Mouse (Mus musculus): ENCODE measurements at regions not wholly inside any gene's neighbourhood (a gene's known extent, or its start where the extent isn't known, plus 50 kb on each side); places are given as distances from the start of the nearest gene placed in this dataset.

DNA sequence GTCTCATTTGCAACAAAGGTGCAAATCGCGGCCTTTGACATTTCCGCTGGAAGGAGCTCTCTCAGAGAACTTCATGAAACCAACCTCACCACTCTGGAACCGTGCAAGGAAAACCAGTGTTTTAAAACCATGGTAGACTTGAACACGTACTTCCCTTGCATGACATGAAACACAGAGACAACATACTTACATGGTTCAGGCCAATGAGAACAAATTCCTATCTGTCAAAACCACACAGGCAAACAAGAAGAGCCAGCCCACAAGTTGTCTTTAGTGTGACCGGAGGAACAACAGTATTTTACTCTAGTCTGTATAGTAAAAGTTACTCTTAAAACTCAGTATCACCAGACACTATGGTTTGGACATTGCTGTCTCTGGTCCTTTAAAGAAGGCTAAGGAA is 106.3 kb downstream of the Btg1 start:
- no peak for DNase-seq (ENCODE audit: extremely low spot score in 1 of 2, low spot score in 1 of 2)

GRCm38 (mm10) chr10:96724436-96725175 is 107.8 kb downstream of the Btg1 start:
- DNase-seq (ENCODE audit: extremely low spot score in 1 of 2, low spot score in 1 of 2), result no peak

GRCm38 (mm10) chr10:96726801-96727780 is 110.3 kb downstream of the Btg1 start:
- DNase-seq (ENCODE audit: extremely low spot score in 1 of 2, low spot score in 1 of 2), result no peak

DNA sequence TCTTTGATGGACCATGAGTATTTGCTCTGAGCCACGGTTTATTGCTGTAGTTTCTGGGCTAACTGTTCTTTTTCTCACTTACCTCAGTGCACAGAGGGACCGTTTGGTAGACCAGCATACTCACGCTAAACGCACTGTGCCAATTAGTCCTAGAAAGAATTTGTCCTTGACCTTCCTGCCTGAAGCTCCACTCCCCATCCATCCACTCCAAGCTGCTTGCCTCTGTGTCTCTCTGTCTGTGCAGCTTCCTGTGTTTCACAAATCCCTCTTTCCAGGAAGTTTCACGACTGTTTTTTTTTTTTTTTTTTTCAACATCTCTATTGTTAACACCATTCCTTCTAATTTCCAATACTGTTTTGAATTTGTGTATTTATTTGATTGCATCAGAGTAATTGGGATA is 116.8 kb downstream of the Btg1 start:
- DNase-seq (ENCODE audit: extremely low spot score in 1 of 2, low spot score in 1 of 2), result no peak

GRCm38 (mm10) chr10:96735146-96735545 is 118.3 kb downstream of the Btg1 start:
- no peak for DNase-seq (ENCODE audit: extremely low spot score in 1 of 2, low spot score in 1 of 2)

- DNase-seq (ENCODE audit: extremely low spot score in 1 of 2, low spot score in 1 of 2), result no peak
Measured at GRCm38 (mm10) chr10:96735885-96736628, 119.3 kb downstream of the Btg1 start.

DNA sequence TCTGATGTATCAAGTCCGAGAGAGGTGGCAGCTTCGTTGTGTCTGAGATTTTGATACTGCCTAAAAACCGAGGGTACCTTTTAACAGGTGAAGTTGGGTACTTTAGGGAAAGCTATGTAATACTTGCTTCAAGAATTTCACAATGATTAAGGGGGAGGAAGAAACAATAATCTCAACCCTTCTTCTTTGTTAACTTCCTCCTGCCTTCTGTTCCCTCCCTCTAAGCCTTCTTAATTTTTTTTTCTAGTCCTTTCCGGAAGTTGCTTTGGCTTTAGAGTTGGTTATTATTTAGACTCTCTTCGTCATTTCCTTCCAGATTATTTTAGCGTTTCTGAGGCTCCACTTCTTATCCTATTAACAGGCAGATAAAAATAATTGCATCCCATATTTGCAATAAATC is 121.2 kb downstream of the Btg1 start:
- no peak for DNase-seq (ENCODE audit: extremely low spot score in 1 of 2, low spot score in 1 of 2)

DNA sequence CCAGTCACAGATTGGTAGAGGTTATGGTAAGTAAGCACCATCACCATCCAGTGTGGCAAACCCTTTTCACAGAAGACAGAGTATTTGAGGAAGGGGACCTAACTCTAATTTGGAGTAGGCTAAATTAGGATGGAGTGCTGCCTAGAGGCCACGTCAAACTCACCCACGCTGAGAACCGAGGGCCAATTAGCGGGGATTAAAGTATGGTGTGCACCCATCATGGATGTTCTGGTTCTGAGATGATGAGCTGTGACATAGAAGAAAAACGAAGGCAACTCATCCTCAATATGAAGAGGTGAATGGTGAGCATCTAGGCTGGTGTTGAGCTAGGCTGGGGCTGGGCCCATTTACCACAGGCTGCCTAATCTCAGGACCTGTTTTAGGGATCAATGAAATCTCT is 121.8 kb downstream of the Btg1 start:
- DNase-seq (ENCODE audit: extremely low spot score in 1 of 2, low spot score in 1 of 2), result no peak

DNA sequence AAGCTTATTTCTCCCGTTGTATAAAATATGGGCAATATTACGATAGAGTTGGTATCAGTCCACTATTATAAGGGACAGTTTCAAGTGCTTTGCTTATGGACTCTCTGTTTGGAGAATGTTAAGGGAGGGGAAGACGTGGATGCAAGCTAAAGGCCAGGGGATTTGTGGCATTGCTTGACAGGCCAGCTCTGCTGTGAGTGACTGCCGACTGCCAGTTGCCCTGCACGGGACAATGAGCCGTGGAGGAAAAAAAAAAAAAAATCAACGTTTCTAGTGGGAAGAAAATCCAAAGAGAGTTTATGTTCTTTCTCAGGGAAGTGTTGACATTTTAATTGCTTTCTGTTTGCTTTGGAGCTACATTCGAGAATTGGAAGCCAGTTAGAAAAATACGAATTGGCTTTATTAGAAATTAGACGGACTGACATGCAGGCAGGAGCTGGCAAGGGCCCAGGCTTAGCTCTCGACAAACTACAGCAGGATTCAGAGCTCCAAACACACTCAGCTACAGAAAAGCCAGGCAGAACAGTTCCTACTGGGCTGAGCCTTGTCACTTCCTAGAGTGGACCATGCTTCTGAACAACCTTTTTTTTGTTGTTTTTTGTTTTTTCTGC is 127.5 kb downstream of the Btg1 start:
- peak in 1 of 2 experiments; percentile 19 for DNase-seq (ENCODE audit: extremely low spot score in 1 of 2, low spot score in 1 of 2)

GRCm38 (mm10) chr10:96747015-96747663 is 130.3 kb downstream of the Btg1 start:
- no peak for DNase-seq (ENCODE audit: extremely low spot score in 1 of 2, low spot score in 1 of 2)

DNA sequence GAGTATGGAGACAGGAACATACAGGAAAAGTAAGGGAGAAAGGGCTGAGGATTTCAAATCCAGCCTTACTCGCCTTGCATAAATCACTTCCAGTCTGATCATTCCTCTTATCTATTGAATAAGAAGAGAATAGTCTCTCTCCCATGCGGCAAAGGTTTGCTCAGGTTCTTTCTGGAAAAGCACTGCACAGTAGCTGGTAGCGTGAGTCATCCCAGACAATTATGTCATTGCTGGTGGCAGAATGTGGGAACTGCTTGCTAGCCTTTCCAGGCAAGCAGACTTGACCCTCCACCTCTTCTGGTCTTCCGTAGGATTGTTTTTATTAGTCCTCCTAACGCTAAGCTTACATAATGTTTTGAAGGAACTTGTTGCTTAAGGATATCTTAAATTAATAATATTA is 134.1 kb downstream of the Btg1 start:
- no peak for DNase-seq (ENCODE audit: extremely low spot score in 1 of 2, low spot score in 1 of 2)

- peak; percentile 34 to 42 for DNase-seq (ENCODE audit: extremely low spot score in 1 of 2, low spot score in 1 of 2)
Measured at GRCm38 (mm10) chr10:96751580-96752264, 134.9 kb downstream of the Btg1 start.

DNA sequence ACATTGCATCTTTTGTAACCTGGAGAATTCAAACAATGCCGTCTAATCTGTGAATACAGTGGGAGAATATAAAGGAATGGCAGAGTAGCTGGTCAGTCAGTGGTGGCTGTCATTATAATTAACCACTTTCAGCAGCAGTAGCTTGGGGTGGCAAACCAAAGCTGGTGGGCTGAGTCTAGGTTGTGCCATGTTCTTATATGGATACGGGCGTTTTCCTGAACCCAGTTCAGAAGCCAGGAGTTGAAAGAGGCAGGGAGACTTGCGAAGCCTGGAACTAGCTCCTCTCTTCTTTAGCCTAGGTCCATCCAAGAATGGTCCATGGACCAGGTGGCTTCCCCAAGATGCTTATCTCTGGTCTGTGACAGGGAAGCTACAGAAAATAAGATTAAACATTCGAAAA is 135.7 kb downstream of the Btg1 start:
- no peak for DNase-seq (ENCODE audit: extremely low spot score in 1 of 2, low spot score in 1 of 2)

GRCm38 (mm10) chr10:96753521-96753920 is 136.7 kb downstream of the Btg1 start:
- DNase-seq (ENCODE audit: extremely low spot score in 1 of 2, low spot score in 1 of 2), result no peak

DNA sequence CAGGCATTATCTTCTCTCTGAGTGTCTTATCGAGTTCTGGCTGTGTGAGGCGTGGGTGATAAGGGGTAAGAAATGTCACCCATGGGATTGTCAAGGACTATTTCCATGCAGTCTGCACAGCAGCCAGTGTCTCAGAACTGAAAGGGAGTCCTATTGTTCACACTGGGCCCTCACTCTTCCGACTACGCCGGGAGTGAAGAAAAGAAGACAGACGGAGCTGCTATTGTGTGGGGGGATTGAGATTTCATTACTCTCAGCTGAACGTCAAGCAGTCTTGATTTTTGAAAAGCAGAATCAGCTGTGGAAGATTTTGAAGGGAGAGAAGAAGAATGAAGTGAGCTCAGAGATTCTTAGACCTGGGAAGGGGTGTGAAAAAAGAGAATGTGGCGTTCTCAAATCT is 138.9 kb downstream of the Btg1 start:
- DNase-seq (ENCODE audit: extremely low spot score in 1 of 2, low spot score in 1 of 2), result no peak

DNA sequence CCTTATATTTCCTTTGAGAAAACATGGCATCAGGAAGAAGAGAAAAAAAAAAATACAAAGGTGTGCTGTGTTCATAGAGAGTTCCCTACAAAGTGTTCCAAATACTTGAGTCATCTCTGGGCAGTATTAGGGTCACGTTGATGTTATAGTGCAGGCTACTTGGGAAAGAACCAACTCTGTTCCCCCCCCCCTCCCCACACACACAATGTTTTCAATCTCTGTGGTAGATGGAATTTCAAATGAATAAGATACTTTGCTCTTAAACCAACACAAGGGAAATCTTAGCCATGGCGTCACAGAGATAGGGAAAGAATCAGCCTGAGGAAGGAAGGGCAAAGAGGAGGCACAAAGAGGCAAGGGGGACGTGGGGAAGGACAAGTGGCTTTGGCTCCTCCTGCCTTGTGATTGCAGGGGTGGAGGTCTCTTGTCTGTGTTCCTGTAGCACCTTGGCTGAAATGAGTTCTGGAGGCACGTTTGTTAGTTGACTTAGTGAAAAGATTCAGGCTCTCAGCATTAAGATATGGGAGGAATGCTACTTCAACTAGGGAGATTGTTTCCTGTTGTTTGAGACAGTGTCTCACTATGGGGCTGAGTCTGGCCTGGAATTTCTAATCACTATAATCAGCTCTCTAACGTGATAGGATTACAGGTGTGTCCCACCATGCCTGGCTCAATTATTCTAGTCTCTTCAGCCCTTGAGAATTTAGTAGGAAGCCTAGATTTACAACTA is 139.7 kb downstream of the Btg1 start:
- no peak for DNase-seq (ENCODE audit: extremely low spot score in 1 of 2, low spot score in 1 of 2)

GRCm38 (mm10) chr10:96757311-96757710 is 140.5 kb downstream of the Btg1 start:
- no peak for DNase-seq (ENCODE audit: extremely low spot score in 1 of 2, low spot score in 1 of 2)

GRCm38 (mm10) chr10:96761601-96762000 is 144.8 kb downstream of the Btg1 start:
- DNase-seq (ENCODE audit: extremely low spot score in 1 of 2, low spot score in 1 of 2), result no peak

DNA sequence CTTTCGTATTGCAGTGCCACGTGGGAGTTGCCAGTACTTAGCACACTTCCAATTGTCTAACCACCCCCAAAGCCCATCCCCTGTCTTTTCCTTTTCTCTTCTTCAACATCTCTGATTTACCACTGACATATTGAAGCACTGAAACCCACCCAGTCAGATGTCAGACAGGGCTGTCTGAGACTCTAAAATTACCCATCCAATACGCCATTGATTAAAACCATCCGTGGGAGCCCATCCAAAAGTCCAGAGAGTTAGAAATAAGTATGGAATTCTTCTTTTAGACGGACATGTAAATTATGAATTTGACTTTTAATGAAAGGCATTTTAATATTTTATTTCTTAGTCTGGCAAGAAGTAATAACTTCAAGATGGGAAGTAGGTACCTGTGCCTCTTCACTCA is 148.8 kb downstream of the Btg1 start:
- DNase-seq (ENCODE audit: extremely low spot score in 1 of 2, low spot score in 1 of 2), result no peak

Data from layer of hippocampus, postnatal 25 days (tissue).